Mouse (Mus musculus) megakaryocyte progenitor cell, adult 5-6 weeks (primary cell): ENCODE measurements around the gene Lrrc41. TPM values are rescaled to one million over a fixed set of nuclear protein-coding genes. Genes with fewer than 3 reads are reported as not detected.
A peak's percentile ranks its signal among the peaks of the same experiment; 100 is the strongest.

Experiments used
- ATAC-seq: replicated peaks from 2 replicates; pipeline ENCODE4 v1.8.0; 2016; ENCODE audit warnings: mild to moderate bottlenecking, moderate TSS enrichment, inconsistent platforms; ENCODE audit not compliant: poor library complexity
- total RNA-seq, 2 experiments: library from RNA; stranded (forward) in 1 of 2; stranded (reverse) in 1 of 2; fragments of 157-497, 149-512 nt in 1 of 2; fragments of 200-1000 nt in 1 of 2; gene quantifications; 2 replicates each; pipeline versions ENCODE4 v1.2.3 to v1.2.4; 2015 to 2017

The Lrrc41 gene
- total RNA-seq, 2 experiments from 2014 or later, result 19.9 to 23.7 TPM

- ATAC-seq, result peak; percentile 18
Observed at GRCm38 (mm10) chr4:116076369-116077231, 1.5 kb downstream of the Lrrc41 start.

DNA sequence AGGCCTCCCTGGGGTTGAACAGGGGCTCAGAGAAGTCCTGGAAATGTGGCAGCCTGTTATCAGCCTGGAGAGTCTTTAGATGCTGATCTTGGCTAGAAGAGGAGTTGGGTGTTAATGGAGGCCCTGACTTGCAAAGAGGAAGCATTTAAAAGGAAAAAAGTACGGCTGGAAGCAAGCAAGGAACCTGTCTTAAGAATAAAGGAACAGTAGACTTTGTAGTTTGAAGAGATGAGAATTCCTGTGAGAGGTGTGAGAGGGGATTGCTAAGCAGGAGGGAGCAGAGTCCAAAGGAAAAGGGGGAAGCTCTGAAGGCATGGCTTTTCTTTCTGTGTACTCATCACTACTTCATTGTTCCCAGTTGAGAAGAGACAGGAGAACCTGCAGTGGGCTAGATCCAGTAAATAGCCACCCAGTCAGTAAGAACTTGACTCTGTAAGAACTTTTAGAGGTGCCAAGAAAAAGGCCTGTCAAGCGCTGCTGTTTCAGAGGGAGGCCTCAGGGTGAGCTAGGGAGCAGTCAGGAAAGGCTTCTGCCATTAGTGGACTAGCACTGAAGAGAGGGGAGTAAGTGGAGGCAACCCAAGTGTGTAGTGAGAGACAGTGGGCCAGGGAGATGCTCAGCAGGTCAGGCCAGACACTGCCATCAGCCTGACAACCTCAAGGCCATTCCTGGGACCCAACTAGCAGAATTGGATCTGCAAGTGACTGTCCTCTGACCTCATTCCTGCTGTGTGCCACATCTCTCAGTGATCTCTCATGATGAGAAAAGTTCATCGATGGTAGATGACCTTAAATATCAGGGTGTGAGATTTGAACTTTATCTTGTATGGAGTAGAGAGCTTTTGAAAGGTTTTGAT, 2.4 kb downstream of the Lrrc41 start:
- ATAC-seq, result no peak

GRCm38 (mm10) chr4:116088510-116089249, 13.6 kb downstream of the Lrrc41 start:
- ATAC-seq, result no peak

DNA sequence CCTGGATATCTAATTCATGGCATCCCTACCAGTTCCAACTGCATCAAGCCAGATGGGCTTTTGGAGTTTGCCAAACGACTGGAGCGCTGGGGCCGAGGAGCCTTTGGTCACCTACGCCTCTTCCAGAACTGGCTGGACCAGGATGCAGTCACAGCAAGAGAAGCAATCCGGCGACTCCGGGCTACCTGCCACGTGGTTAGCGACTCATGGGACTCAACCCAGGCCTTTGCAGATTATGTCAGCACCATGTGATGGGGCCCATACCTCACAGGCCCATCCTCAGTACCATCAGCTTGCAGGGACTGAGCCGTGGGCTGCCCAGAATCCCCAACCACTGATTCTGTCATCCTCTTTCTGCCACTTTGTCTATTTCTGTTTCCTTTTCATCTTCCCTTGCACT, 21.2 kb downstream of the Lrrc41 start:
- ATAC-seq, result no peak

- ATAC-seq, result no peak
Observed at GRCm38 (mm10) chr4:116097211-116097610, 22.1 kb downstream of the Lrrc41 start.

DNA sequence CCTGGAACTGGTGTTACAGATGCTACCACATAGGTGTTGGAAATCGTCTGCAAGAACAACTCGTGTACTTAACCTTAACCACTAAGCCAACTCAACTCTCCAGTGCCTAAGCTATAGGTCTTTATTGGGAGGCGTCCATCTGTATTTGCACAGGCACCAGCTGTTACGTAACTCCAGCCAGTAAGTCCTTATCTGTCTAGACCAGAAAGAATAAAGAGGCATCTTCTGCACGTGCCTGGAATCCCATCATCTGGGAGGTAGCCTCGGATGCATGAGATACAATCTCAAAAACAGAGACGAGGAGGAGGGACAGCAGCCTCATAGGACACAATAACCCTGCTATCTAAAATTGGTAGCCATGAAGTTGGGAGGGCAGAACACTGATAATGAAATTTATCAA, 25.9 kb downstream of the Lrrc41 start:
- ATAC-seq, result peak; percentile 93

DNA sequence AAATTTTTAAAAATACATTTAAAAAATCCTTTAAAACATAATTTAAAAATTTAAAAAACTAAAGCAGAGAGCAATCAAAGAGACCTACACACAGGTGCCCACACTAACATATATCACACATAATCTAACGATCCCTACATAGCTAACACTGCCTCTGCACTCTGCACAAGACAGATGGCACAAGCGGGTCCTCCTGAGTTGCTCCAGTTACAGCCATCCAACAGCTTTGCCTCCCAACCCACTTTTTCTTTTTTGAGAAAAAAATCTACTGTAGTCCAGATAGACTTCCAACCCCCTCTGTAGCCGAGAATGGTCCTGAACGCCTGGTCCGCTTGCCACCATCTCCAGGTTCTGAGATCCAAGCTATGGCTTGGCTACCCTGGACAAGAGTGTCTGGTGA, 30.2 kb downstream of the Lrrc41 start:
- no peak for ATAC-seq

DNA sequence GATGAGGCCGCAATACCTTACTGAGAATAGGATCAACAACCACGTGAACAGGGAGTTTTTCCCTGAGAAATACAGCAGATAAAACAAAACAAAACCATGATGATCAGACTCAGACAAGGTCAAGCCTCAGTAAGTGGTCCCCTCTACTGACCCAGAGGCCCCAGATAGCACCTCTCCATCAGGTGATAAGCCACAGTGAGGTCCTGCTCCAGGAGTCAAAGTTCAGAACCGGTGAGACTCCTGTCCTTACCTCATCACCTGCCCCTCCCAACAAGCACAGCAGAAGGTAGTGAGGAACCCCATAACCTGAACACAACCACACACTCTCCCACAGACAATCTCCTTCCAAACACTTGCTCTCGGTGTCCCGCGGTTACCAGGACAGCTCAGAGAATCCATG, 35.6 kb downstream of the Lrrc41 start:
- no peak for ATAC-seq

GRCm38 (mm10) chr4:116111486-116111885, 36.4 kb downstream of the Lrrc41 start:
- ATAC-seq, result no peak

GRCm38 (mm10) chr4:116122762-116123161, 47.7 kb downstream of the Lrrc41 start:
- ATAC-seq, result peak; percentile 54

DNA sequence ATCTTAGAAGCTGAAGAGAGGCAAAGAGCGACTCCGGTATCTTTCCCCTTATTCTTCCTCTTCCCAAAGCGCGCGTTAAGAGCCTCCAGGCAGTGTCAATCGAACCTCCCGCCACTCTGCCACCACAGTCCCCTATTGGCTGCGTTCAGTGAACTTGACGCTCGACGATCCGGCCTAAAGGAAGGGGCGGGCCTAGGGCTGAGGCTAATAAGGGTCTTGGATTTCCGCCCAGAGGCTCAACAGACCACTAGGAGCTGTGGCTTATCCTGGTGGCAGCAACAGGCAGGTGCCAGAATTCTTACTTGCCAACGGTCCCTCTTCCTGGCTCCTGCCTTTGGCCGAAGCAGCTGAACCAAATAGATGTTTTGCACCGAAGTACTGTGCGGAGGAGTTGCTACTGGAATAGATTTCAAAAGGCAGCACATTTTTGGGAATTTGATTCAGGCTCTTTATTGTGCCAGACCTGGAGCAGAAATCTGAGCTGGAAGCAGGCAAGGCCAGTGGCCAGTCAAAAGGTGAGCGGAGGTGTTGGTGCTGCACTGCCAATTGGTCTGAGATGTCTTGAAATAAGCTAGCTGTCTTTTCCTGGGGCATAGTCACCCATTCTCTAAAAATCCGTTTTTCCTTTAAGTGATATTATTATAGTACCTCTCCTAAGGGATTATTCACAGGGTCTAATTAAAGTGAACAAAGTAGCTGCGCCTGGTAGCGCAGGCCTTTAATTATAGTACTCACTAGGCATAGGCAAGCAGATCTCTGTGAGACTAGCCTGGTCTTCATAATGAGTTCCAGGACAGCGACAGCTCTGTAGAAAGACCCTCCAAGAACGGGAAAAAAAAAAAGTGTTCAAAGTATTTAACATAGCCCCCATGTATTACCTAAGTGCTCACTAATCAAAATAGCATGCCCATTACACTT, 48.8 kb downstream of the Lrrc41 start, which contains the start of the genes Rad54l and Pomgnt1:
Gene Rad54l, minus strand, starts transcription at position 89 of the 918 bp plus-strand sequence.
Gene Pomgnt1, plus strand, starts transcription at position 239 of the 918 bp plus-strand sequence.
- ATAC-seq, result peak; percentile 96

GRCm38 (mm10) chr4:116125803-116126386, 50.8 kb downstream of the Lrrc41 start:
- ATAC-seq, result peak; percentile 43

- no peak for ATAC-seq
Observed at GRCm38 (mm10) chr4:116127956-116128355, 52.9 kb downstream of the Lrrc41 start.

GRCm38 (mm10) chr4:116133126-116133525, 58.1 kb downstream of the Lrrc41 start:
- no peak for ATAC-seq

GRCm38 (mm10) chr4:116134990-116135389, 59.9 kb downstream of the Lrrc41 start:
- peak; percentile 79 for ATAC-seq

DNA sequence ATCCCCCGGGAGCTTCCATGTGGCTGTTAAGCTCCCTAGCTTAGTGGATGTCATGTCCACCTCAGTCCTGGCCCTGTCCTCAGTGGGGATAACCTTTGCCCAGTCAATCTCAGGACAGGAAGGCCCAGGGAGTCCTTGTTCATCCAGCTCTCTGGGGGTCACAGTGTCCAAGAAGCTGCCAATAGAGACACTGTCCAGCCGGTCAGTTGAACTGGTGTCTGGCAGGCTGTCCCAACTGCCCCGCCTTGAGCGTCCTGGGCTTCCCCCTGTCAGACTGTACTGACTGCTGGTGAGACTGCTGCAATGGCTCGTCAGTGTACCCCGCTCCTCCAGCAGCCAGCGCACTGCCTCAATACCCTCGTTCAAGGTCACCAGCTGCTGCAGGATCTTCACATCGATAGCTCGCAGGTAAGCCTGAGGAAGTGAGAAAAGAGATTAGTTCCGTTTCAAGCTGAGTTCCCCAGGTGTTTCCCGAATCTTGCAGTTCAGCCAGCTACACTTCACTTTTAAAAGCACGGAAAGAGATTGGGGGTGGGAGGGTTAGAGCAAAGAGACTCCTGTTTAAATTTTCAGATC, 62.4 kb downstream of the Lrrc41 start:
- ATAC-seq, result no peak

DNA sequence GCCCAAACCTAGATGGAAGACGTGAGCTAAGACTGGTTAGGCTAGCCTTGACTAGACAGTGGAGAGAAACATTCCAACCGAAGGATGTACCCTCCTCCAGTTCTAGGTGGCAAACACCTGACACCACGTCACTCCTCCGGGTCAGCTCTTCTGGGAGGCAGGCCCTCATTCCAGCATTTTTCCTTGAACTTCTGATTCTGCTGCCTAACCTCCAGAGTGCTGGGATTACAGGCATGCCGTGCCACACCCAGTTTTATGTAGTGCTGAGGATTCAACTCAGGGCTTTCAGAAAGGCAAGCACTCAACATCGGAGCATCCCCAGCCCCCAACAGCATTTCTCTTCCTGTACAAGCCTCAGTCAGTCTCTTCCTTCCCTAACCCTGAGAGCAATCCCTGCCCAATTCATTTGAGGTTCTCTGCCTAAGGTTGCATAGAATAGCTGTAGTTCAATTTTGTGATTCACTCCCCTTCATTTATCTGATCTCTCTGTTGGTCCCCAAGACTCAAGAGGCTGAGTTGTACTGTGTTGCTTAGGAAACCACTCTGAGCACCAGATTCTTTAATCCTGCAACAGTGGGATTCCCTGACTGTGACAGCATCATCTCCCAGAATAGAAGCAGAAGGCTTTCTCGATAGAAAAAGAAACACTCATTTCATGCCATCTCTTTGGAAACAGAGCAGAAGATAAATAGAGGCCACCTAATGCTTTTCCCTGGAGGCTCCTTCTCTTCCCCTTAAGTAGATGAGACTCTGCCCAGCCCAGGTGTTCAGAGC, 65.9 kb downstream of the Lrrc41 start:
- no peak for ATAC-seq

GRCm38 (mm10) chr4:116141736-116142135, 66.7 kb downstream of the Lrrc41 start:
- no peak for ATAC-seq
